Mouse (Mus musculus) heart, adult 2 months (tissue): ENCODE data around the gene Tnfrsf9. TPM values are rescaled to one million over a fixed set of nuclear protein-coding genes. Genes with fewer than 3 reads are reported as not detected.
A peak's percentile ranks its signal among the peaks of the same experiment; 100 is the strongest.

Experiments used
- DNase-seq, 2 experiments: peaks; one replicate each; pipeline ENCODE4 v3.0.0; 2021
- H3K27ac ChIP-seq: fragments of 200-600 bp; 2 replicates; pipeline ENCODE4 v1.8.1; 2022
- H3K27me3 ChIP-seq: fragments of 200-500 bp; 2 replicates; pipeline ENCODE4 v1.6.1; 2012; ENCODE audit warnings: mild to moderate bottlenecking, low read length, inconsistent platforms, mixed read lengths; ENCODE audit not compliant: control insufficient read depth, insufficient read depth
- H3K36me3 ChIP-seq: fragments of 200-500 bp; 2 replicates; pipeline ENCODE4 v1.6.1; 2012; ENCODE audit warnings: low read length, inconsistent platforms; ENCODE audit not compliant: control insufficient read depth, insufficient read depth
- H3K4me1 ChIP-seq: fragments of 200-500 bp; 2 replicates; pipeline ENCODE4 v1.6.1; 2011; ENCODE audit warnings: low read length; ENCODE audit not compliant: control insufficient read depth, insufficient read depth
- H3K4me3 ChIP-seq: fragments of 200-600 bp; 2 replicates; pipeline ENCODE4 v1.8.1; 2022
- H3K79me2 ChIP-seq: fragments of 200-500 bp; replicated peaks from 2 replicates; pipeline ENCODE4 v1.6.1; 2012; ENCODE audit warnings: mild to moderate bottlenecking, inconsistent platforms, low read length, moderate library complexity, mixed read lengths; ENCODE audit not compliant: control insufficient read depth, insufficient read depth
- H3K9ac ChIP-seq: fragments of 200-500 bp; 2 replicates; pipeline ENCODE4 v1.6.1; 2012; ENCODE audit warnings: low read depth, mild to moderate bottlenecking, control low read depth, inconsistent platforms, low read length, mixed read lengths
- CTCF ChIP-seq: fragments of 200-600 bp; IDR thresholded peaks from 2 replicates; pipeline ENCODE4 v1.8.1; 2022; ENCODE audit warnings: antibody characterized with exemption, mild to moderate bottlenecking, moderate library complexity
- EP300 ChIP-seq: fragments of 200-500 bp; IDR thresholded peaks from 2 replicates; pipeline ENCODE4 v1.6.1; 2011; ENCODE audit warnings: low read depth, low read length, control low read depth; ENCODE audit not compliant: insufficient read depth
- POLR2A ChIP-seq: fragments of 200-500 bp; IDR thresholded peaks from 2 replicates; pipeline ENCODE4 v1.6.1; 2011; ENCODE audit warnings: mild to moderate bottlenecking, low read depth, low read length, control low read depth; ENCODE audit not compliant: insufficient read depth
- WGBS: fragments of 180-500 bp; shearing (Covaris S2); methylation state at CpG from one replicate; pipeline ENCODE4 v1.1.7; 2018; 5-methylcytosine and 5-hydroxymethylcytosine counted together
- intact Hi-C: fragments of 180-260 bp; cut with DNase I; formaldehyde crosslinking; loops from one replicate; pipeline ENCODE4 v1.15.1; 2025
- polyA plus RNA-seq: library from polyadenylated mRNA; depleted of rRNA; stranded (reverse); fragments of >200 nt; gene quantifications from 2 replicates; pipeline ENCODE4 v1.2.3, GENCODE M21; 2012; rRNA removed
- total RNA-seq, 2 experiments: library from RNA; stranded (reverse); gene quantifications; 2 replicates each; pipeline ENCODE4 v1.2.3; 2021

The Tnfrsf9 gene
- total and polyA plus RNA-seq, 3 experiments, result 0.12 to 0.18 (median 0.14) TPM

DNA sequence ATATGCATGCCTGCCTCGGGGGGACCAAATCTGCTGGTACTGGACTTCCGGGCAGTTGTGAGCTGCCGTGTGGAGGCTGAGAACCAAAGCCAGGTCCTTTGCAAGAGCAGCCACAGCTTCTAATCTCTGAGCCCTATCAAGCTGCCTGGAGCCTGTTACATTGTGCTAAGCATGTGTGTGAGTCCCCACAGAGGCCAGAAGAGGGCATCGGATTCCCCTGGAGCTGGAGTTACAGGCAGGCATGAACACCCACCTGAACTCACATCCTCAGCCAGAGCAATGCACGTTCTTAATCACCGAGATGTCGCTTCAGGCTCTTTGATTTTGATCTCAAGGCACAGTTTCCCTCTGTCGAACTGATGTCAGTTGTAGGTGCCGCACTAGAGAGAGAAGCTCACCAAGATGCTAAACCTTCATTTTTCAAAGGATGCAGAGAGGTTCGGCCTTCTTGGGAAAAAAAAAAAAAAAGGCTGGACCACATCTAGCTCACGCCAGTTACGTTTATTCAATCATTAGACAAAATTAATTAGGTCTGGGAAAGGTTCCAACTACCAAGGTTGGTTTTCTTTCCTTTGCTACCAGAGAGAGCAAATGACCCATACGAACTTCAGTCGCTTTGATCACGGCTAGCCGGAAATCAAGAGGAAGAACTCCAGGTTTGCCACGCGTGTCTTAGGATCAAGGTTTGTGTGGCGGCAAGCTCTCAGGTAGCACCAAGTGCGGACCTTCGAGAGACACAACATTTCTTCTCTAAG, 64.0 kb downstream of the Tnfrsf9 start:
- no peak overlapping the region for H3K27ac ChIP-seq
- H3K4me3 ChIP-seq, result no peak overlapping the region
- no peaks in the 10 kb centered on the region for H3K36me3 ChIP-seq
- no peak overlapping the region for H3K9ac ChIP-seq
- no peaks in the 10 kb centered on the region for H3K27me3 ChIP-seq
- no peaks in the 10 kb centered on the region for H3K79me2 ChIP-seq
- WGBS, result 89% methylated on average over 21 of the region's 21 CpGs
- TF ChIP-seq CTCF, result no peak
- TF ChIP-seq POLR2A, result no peak
- no peak for TF ChIP-seq EP300
- DNase-seq, result no peak
- no peaks in the 10 kb centered on the region for H3K4me1 ChIP-seq
- intact Hi-C loops, result no loop called here

- Histone ChIP-seq H3K9ac (no peak overlapping the region), H3K4me1 (no peaks in the 10 kb centered on the region), H3K36me3 (no peaks in the 10 kb centered on the region), H3K79me2 (no peaks in the 10 kb centered on the region), H3K27me3 (no peaks in the 10 kb centered on the region), H3K27ac (no peak overlapping the region), H3K4me3 (no peak overlapping the region)
- 74% methylated on average over 9 of the region's 9 CpGs for WGBS
- TF ChIP-seq POLR2A (no peak), EP300 (no peak), CTCF (no peak)
- no peak for DNase-seq
- intact Hi-C loops, result no loop called here
These were observed 65.1 kb downstream of the Tnfrsf9 start for GRCm38 (mm10) chr4:150979455-150979854.

DNA sequence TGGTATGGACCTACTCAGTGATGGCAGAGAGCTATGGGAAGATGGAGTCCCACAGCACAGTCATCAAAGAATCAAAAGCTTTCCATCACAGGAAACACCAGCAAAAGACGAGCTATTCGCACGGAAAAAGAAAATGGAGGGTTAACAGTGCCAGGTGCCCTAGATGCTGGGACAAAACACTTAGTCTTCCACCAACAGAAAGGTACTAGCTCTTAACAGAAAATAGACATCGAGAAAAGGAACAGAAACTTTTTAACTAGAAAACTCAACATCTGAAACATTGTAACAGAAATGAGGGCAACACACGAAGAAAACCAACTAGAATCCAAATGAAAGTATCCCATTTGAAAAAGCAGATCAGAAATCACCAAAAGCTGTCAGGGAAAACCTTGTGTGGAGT, 65.8 kb downstream of the Tnfrsf9 start:
- no peaks in the 10 kb centered on the region for H3K36me3 ChIP-seq
- no peak overlapping the region for H3K4me3 ChIP-seq
- no peak overlapping the region for H3K27ac ChIP-seq
- H3K4me1 ChIP-seq, result no peaks in the 10 kb centered on the region
- WGBS, result 80% methylated on average over 5 of the region's 5 CpGs
- no peak for TF ChIP-seq EP300
- TF ChIP-seq CTCF, result no peak
- TF ChIP-seq POLR2A, result no peak
- intact Hi-C loops, result no loop called here
- DNase-seq, result no peak
- H3K27me3 ChIP-seq, result no peaks in the 10 kb centered on the region
- no peaks in the 10 kb centered on the region for H3K79me2 ChIP-seq
- H3K9ac ChIP-seq, result no peak overlapping the region

GRCm38 (mm10) chr4:150990148-150990547, 75.8 kb downstream of the Tnfrsf9 start:
- Histone ChIP-seq H3K36me3 (no peaks in the 10 kb centered on the region), H3K4me3 (no peak overlapping the region), H3K9ac (no peak overlapping the region), H3K4me1 (no peaks in the 10 kb centered on the region), H3K79me2 (no peaks in the 10 kb centered on the region), H3K27ac (no peak overlapping the region), H3K27me3 (no peaks in the 10 kb centered on the region)
- 40% methylated on average over 6 of the region's 6 CpGs for WGBS
- TF ChIP-seq POLR2A (no peak), CTCF (peak; percentile 60)
- no peak for DNase-seq
- intact Hi-C loops, result no loop called here

Other genes starting within 250 kb of the Tnfrsf9 start
- gene Errfi1, start 60.6 kb upstream of the Tnfrsf9 start, total RNA-seq, result 10 to 100 TPM; 22.1 to 44.1 TPM
- 21.3 and 22.5 TPM in 2 replicates for gene Errfi1, start 60.6 kb upstream of the Tnfrsf9 start, polyA plus RNA-seq
- 100 to 1,000 TPM; 234 to 265 TPM for gene Park7, start 125 bp upstream of the Tnfrsf9 start, total RNA-seq
- gene Park7, start 125 bp upstream of the Tnfrsf9 start, polyA plus RNA-seq, result 148 and 201 TPM in 2 replicates
- not detected for gene Uts2, start 82.5 kb downstream of the Tnfrsf9 start, total RNA-seq
- not detected in 2 replicates for gene Uts2, start 82.5 kb downstream of the Tnfrsf9 start, polyA plus RNA-seq
- gene Per3, start 130.1 kb downstream of the Tnfrsf9 start, total RNA-seq, result 10 to 100 TPM in 1 of 2 experiments, 1 to 10 TPM in 1; 2.2 to 11.1 TPM
- 12.2 and 15.3 TPM in 2 replicates for gene Per3, start 130.1 kb downstream of the Tnfrsf9 start, polyA plus RNA-seq
- 10 to 100 TPM; 47.8 to 63.1 TPM for gene Vamp3, start 143.4 kb downstream of the Tnfrsf9 start, total RNA-seq
- 38.0 and 77.6 TPM in 2 replicates for gene Vamp3, start 143.4 kb downstream of the Tnfrsf9 start, polyA plus RNA-seq
- gene Gm13090, start 175.0 kb downstream of the Tnfrsf9 start, total RNA-seq, result under 1 TPM in 1 of 2 experiments, not detected in 1; 0.34 TPM
- gene Gm13090, start 175.0 kb downstream of the Tnfrsf9 start, polyA plus RNA-seq, result 0.35 and 0.41 TPM in 2 replicates